Mouse (Mus musculus) urinary bladder, postnatal 14 days (tissue): ENCODE results near the gene Olfr93.
"Not testable (repeated sequence)": the region's sequence is repeated elsewhere in the genome, so short reads cannot be mapped to it uniquely, and the experiment has no call there.

ENCODE experiments used
- DNase-seq: peaks from one replicate; pipeline ENCODE4 v3.0.0; 2021; ENCODE audit warnings: low spot score

Gene Olfr93

GRCm38 (mm10) chr17:37161394-37161793 is at the start of gene Olfr93:
Olfr93 (minus strand) TSS chr17:37161494.
- DNase-seq, result no peak

DNA sequence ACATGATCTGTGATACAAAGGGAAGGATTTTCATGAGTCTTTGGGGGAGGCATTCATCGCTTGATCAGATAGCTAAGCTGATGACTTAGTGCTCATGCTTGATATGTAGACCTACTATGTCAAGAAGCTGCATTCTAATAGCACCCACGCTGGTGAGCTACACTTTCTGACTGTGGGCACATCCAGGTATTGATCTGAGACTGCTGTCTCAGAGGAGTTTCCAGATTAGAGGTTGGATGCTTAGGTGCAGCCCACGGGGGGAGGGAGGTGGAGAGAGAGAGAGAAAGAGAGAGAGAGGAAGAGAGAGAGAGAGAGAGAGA is 42.6 kb upstream of the Olfr93 start:
- no peak for DNase-seq

- peak; percentile 83 for DNase-seq
Observed at GRCm38 (mm10) chr17:37203206-37203916, 42.1 kb upstream of the Olfr93 start.

GRCm38 (mm10) chr17:37200894-37201293 is 39.6 kb upstream of the Olfr93 start, which contains the start of gene Olfr94:
Olfr94 (minus strand) TSS chr17:37200994.
- DNase-seq, result no peak

- peak; percentile 12 for DNase-seq
Observed at GRCm38 (mm10) chr17:37196845-37197724, 35.8 kb upstream of the Olfr93 start.

GRCm38 (mm10) chr17:37194782-37195181 is 33.5 kb upstream of the Olfr93 start:
- DNase-seq, result peak; percentile 22

DNA sequence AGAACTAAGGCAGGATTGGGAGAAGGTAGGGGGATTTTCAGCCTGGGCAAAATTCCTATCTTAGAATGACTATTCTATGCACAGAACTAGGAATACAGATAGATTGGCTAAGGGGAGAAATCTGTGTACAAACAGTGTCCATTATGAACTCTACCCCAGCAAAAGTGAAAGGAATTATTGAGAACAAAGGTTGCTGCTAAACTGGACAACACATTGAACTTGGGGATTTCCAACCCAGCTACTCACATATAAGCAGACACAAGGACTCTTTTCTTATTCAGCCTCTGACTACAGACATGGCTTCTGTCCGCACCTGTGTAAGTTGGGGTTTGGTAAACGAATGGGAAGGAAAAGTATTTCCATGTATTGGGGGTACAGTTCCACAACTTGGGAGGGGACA is 32.4 kb upstream of the Olfr93 start, which contains the start of gene Ubd:
Ubd (plus strand) TSS at position 237 of the 400 bp plus-strand sequence.
- DNase-seq, result no peak

DNA sequence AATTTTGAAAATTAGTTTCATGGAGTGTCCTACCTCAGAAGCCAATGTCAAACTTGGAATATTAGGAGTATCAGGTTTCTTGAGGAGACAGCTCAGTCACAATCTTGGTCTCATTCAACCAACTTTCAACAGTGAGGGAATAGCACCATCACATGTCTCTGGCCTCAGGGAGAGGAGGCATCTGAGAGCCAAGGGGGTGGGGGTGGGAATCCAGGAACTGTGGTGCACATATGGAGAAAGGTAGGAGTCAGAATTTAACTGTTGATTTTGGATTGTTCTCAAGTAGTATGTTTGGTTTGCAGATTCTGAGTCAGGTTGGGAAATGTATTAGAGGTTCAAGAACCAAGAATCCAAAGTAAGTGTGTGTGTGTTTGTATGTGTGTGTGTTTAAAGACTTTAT is 31.7 kb upstream of the Olfr93 start:
- DNase-seq, result no peak

- peak; percentile 30 for DNase-seq
Observed at GRCm38 (mm10) chr17:37190711-37191110, 29.4 kb upstream of the Olfr93 start.

- DNase-seq, result peak; percentile 17
Observed at GRCm38 (mm10) chr17:37185474-37185873, 24.2 kb upstream of the Olfr93 start.

DNA sequence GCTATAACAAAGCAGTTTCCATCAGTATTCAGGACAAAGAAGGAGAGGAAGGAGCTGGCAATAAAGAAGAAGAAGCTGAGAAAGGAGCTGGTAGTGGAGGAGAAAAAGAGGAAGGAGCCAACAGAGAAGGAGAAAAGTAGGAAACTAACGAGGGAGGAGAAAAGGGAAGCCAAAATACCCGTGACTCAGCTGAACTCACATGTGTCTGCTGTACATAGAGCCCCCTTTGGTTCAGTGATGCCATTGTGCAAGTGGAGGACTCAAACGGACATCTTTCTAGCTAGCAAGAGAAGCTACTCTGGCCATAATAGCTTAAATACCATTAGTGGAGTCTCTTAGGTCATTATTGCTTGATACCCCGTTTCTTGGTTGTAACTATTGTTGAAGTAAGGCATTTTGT is 29.9 kb downstream of the Olfr93 start:
- DNase-seq, result not testable (repeated sequence)

DNA sequence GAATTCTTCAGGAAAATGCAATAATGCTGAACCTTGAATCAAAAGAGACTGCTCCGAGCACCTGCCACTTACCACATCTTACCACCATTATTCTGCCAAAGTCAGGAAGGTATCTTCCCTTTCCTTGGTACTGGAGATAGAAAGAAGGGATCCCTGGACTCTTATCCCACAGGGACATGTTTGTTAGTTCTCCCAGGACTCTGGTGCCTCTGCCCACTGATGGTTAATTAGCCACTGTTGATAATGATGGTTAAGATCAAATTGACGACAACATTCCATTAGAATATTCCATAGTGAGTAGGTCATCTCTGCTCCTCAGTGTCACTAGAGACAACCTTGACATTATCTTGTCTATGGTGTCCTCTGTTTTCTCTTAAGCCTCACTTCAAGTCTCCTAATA is 41.3 kb downstream of the Olfr93 start, which contains the start of gene Olfr92:
Olfr92 (minus strand) TSS at position 101 of the 400 bp plus-strand sequence.
- DNase-seq, result no peak

DNA sequence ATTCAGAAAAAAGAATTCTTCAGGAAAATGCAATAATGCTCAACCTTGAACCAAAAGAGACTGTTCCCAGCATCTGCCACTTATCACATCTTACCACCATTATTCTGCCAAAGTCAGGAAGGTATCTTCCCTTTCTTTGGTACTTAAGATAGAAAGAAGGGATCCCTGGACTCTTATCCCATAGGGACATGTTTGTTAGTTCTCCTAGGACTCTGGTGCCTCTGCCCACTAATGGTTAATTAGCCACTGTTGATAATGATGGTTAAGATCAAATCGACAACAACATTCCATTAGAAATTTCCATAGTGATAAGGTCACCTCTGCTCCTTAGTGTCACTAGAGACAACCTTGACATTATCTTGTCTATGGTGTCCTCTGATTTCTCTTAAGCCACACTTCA is 63.1 kb downstream of the Olfr93 start, which contains the start of gene Olfr91:
Olfr91 (minus strand) TSS at position 101 of the 400 bp plus-strand sequence.
- no peak for DNase-seq

DNA sequence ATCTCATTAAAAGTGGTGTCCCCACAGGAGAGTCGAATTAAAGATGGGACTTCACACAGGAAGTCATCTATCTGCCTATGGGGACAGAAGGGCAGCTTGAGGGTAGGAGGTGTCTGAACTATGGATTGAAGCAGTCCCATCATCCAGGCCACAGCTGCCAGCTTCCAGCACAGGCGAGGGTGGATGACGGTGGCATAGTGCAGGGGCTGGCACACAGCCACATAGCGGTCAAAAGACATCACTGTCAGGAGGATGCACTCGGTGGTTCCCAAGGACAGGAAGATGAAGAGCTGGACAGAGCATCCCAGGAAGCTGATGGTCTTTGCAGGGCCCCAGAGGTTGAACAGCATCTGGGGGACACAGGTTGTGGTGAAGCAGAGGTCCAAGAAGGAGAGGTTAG is 68.0 kb downstream of the Olfr93 start:
- no peak for DNase-seq

- no peak for DNase-seq
Observed at GRCm38 (mm10) chr17:37092198-37092597, 69.1 kb downstream of the Olfr93 start.
